Mouse (Mus musculus): ENCODE results near the gene Grin2a.

- TF ChIP-seq CTCF (IDR thresholded peaks at IDR 0.05; ENCODE audit: borderline replicate concordance, control insufficient read depth, extremely low read depth, insufficient read depth, low read length, poor library complexity): no peak
- no peak for TF ChIP-seq POLR2A (IDR thresholded peaks at IDR 0.05; ENCODE audit: control insufficient read depth, extremely low read depth, insufficient read depth, low read length, poor library complexity)
Observed at GRCm38 (mm10) chr16:10005606-10006005, 10.2 kb upstream of the Grin2a start.
